Mouse (Mus musculus): ENCODE measurements around the gene Ddx6. TPM values are rescaled to one million over a fixed set of nuclear protein-coding genes. Genes with fewer than 3 reads are reported as not detected.

Gene Ddx6
- polyA plus RNA-seq, 1 experiment from 2014 or later, result 15.4 TPM

- no peak overlapping the region for H3K4me2 ChIP-seq (ENCODE audit: low read depth, low read length)
- no peak overlapping the region for H3K27ac ChIP-seq (replicated peaks; ENCODE audit: low read depth, low read length)
- H3K27me3 ChIP-seq (ENCODE audit: control insufficient read depth, insufficient read depth, low read length), result no peaks in the 10 kb centered on the region
- WGBS, result 88% methylated on average over 6 of the region's 6 CpGs
- H3K4me3 ChIP-seq (ENCODE audit: low read depth, low read length), result no peak overlapping the region
- ATAC-seq (replicated peaks; ENCODE audit: insufficient number of reproducible peaks, low FRiP score, low TSS enrichment, low read depth) (no peak), DNase-seq (ENCODE audit: low spot score) (no peak)
- no peaks in the 10 kb centered on the region for H3K36me3 ChIP-seq (replicated peaks; ENCODE audit: control insufficient read depth, insufficient read depth, low read depth, low read length)
- H3K9me3 ChIP-seq (replicated peaks; ENCODE audit: control insufficient read depth, low read length), result no peaks in the 10 kb centered on the region
- H3K4me1 ChIP-seq (ENCODE audit: control insufficient read depth, insufficient read depth, low read length), result no peaks in the 10 kb centered on the region
- H3K9ac ChIP-seq (replicated peaks; ENCODE audit: low read length), result no peak overlapping the region
Observed at GRCm38 (mm10) chr9:44663706-44664105, 59.0 kb downstream of the Ddx6 start.

- H3K4me3 ChIP-seq (ENCODE audit: low read depth, low read length), result no peak overlapping the region
- H3K27ac ChIP-seq (replicated peaks; ENCODE audit: low read depth, low read length), result no peak overlapping the region
- no peaks in the 10 kb centered on the region for H3K4me1 ChIP-seq (ENCODE audit: control insufficient read depth, insufficient read depth, low read length)
- WGBS, result 89% methylated on average over 5 of the region's 5 CpGs
- DNase-seq (ENCODE audit: low spot score) (no peak), ATAC-seq (replicated peaks; ENCODE audit: insufficient number of reproducible peaks, low FRiP score, low TSS enrichment, low read depth) (no peak)
- H3K4me2 ChIP-seq (ENCODE audit: low read depth, low read length), result no peak overlapping the region
- no peaks in the 10 kb centered on the region for H3K36me3 ChIP-seq (replicated peaks; ENCODE audit: control insufficient read depth, insufficient read depth, low read depth, low read length)
- H3K9me3 ChIP-seq (replicated peaks; ENCODE audit: control insufficient read depth, low read length), result no peaks in the 10 kb centered on the region
- H3K9ac ChIP-seq (replicated peaks; ENCODE audit: low read length), result no peak overlapping the region
- H3K27me3 ChIP-seq (ENCODE audit: control insufficient read depth, insufficient read depth, low read length), result no peaks in the 10 kb centered on the region
Observed at GRCm38 (mm10) chr9:44671416-44671815, 66.7 kb downstream of the Ddx6 start.

- Histone ChIP-seq H3K27me3 (ENCODE audit: control insufficient read depth, insufficient read depth, low read length) (no peaks in the 10 kb centered on the region), H3K36me3 (replicated peaks; ENCODE audit: control insufficient read depth, insufficient read depth, low read depth, low read length) (no peaks in the 10 kb centered on the region), H3K27ac (replicated peaks; ENCODE audit: low read depth, low read length) (no peak overlapping the region), H3K4me3 (ENCODE audit: low read depth, low read length) (no peak overlapping the region), H3K9me3 (replicated peaks; ENCODE audit: control insufficient read depth, low read length) (no peaks in the 10 kb centered on the region), H3K4me1 (ENCODE audit: control insufficient read depth, insufficient read depth, low read length) (no peaks in the 10 kb centered on the region), H3K9ac (replicated peaks; ENCODE audit: low read length) (no peak overlapping the region), H3K4me2 (ENCODE audit: low read depth, low read length) (no peak overlapping the region)
- DNase-seq (ENCODE audit: low spot score), result no peak
- WGBS, result 64% methylated on average over 2 of the region's 2 CpGs
- ATAC-seq (replicated peaks; ENCODE audit: insufficient number of reproducible peaks, low FRiP score, low TSS enrichment, low read depth), result no peak
Observed at GRCm38 (mm10) chr9:44672291-44672865, 67.7 kb downstream of the Ddx6 start.

GRCm38 (mm10) chr9:44673005-44673404 is 68.3 kb downstream of the Ddx6 start, which contains the start of gene Treh:
Gene Treh (plus strand): TSS chr9:44673233.
- no peaks in the 10 kb centered on the region for H3K9me3 ChIP-seq (replicated peaks; ENCODE audit: control insufficient read depth, low read length)
- ATAC-seq (replicated peaks; ENCODE audit: insufficient number of reproducible peaks, low FRiP score, low TSS enrichment, low read depth) (no peak), DNase-seq (ENCODE audit: low spot score) (no peak)
- H3K4me1 ChIP-seq (ENCODE audit: control insufficient read depth, insufficient read depth, low read length), result no peaks in the 10 kb centered on the region
- H3K36me3 ChIP-seq (replicated peaks; ENCODE audit: control insufficient read depth, insufficient read depth, low read depth, low read length), result no peaks in the 10 kb centered on the region
- H3K4me2 ChIP-seq (ENCODE audit: low read depth, low read length), result no peak within 1 kb of the TSS
- no peak within 1 kb of the TSS for H3K27ac ChIP-seq (replicated peaks; ENCODE audit: low read depth, low read length)
- H3K27me3 ChIP-seq (ENCODE audit: control insufficient read depth, insufficient read depth, low read length), result no peaks in the 10 kb centered on the region
- H3K4me3 ChIP-seq (ENCODE audit: low read depth, low read length), result no peak within 1 kb of the TSS
- WGBS, result 69% methylated on average over 3 of the region's 3 CpGs
- no peak within 1 kb of the TSS for H3K9ac ChIP-seq (replicated peaks; ENCODE audit: low read length)

GRCm38 (mm10) chr9:44678288-44678871 is 73.7 kb downstream of the Ddx6 start:
- no peak overlapping the region for H3K9ac ChIP-seq (replicated peaks; ENCODE audit: low read length)
- no peaks in the 10 kb centered on the region for H3K4me1 ChIP-seq (ENCODE audit: control insufficient read depth, insufficient read depth, low read length)
- no peak overlapping the region for H3K4me2 ChIP-seq (ENCODE audit: low read depth, low read length)
- H3K9me3 ChIP-seq (replicated peaks; ENCODE audit: control insufficient read depth, low read length), result no peaks in the 10 kb centered on the region
- no peak overlapping the region for H3K4me3 ChIP-seq (ENCODE audit: low read depth, low read length)
- DNase-seq (ENCODE audit: low spot score) (no peak), ATAC-seq (replicated peaks; ENCODE audit: insufficient number of reproducible peaks, low FRiP score, low TSS enrichment, low read depth) (no peak)
- H3K36me3 ChIP-seq (replicated peaks; ENCODE audit: control insufficient read depth, insufficient read depth, low read depth, low read length), result no peaks in the 10 kb centered on the region
- WGBS, result 85% methylated on average over 2 of the region's 2 CpGs
- H3K27me3 ChIP-seq (ENCODE audit: control insufficient read depth, insufficient read depth, low read length), result no peaks in the 10 kb centered on the region
- H3K27ac ChIP-seq (replicated peaks; ENCODE audit: low read depth, low read length), result no peak overlapping the region

- no peaks in the 10 kb centered on the region for H3K36me3 ChIP-seq (replicated peaks; ENCODE audit: control insufficient read depth, insufficient read depth, low read depth, low read length)
- no peaks in the 10 kb centered on the region for H3K27me3 ChIP-seq (ENCODE audit: control insufficient read depth, insufficient read depth, low read length)
- 68% methylated on average over 5 of the region's 5 CpGs for WGBS
- DNase-seq (ENCODE audit: low spot score), result no peak
- H3K4me1 ChIP-seq (ENCODE audit: control insufficient read depth, insufficient read depth, low read length), result no peaks in the 10 kb centered on the region
- H3K4me2 ChIP-seq (ENCODE audit: low read depth, low read length), result no peak overlapping the region
- no peak overlapping the region for H3K4me3 ChIP-seq (ENCODE audit: low read depth, low read length)
- no peak overlapping the region for H3K9ac ChIP-seq (replicated peaks; ENCODE audit: low read length)
- H3K27ac ChIP-seq (replicated peaks; ENCODE audit: low read depth, low read length), result no peak overlapping the region
- ATAC-seq (replicated peaks; ENCODE audit: insufficient number of reproducible peaks, low FRiP score, low TSS enrichment, low read depth), result no peak
- H3K9me3 ChIP-seq (replicated peaks; ENCODE audit: control insufficient read depth, low read length), result no peaks in the 10 kb centered on the region
Observed at GRCm38 (mm10) chr9:44679565-44679964, 74.9 kb downstream of the Ddx6 start.

- Histone ChIP-seq H3K9ac (replicated peaks; ENCODE audit: low read length) (no peak overlapping the region), H3K4me3 (ENCODE audit: low read depth, low read length) (no peak overlapping the region), H3K4me1 (ENCODE audit: control insufficient read depth, insufficient read depth, low read length) (no peaks in the 10 kb centered on the region), H3K36me3 (replicated peaks; ENCODE audit: control insufficient read depth, insufficient read depth, low read depth, low read length) (no peaks in the 10 kb centered on the region), H3K27me3 (ENCODE audit: control insufficient read depth, insufficient read depth, low read length) (no peaks in the 10 kb centered on the region), H3K27ac (replicated peaks; ENCODE audit: low read depth, low read length) (no peak overlapping the region), H3K9me3 (replicated peaks; ENCODE audit: control insufficient read depth, low read length) (no peaks in the 10 kb centered on the region), H3K4me2 (ENCODE audit: low read depth, low read length) (no peak overlapping the region)
- 86% methylated on average over 8 of the region's 8 CpGs for WGBS
- ATAC-seq (replicated peaks; ENCODE audit: insufficient number of reproducible peaks, low FRiP score, low TSS enrichment, low read depth) (no peak), DNase-seq (ENCODE audit: low spot score) (no peak)
Observed at GRCm38 (mm10) chr9:44683046-44683445, 78.4 kb downstream of the Ddx6 start.

- DNase-seq (ENCODE audit: low spot score) (peak; percentile 88), ATAC-seq (replicated peaks; ENCODE audit: insufficient number of reproducible peaks, low FRiP score, low TSS enrichment, low read depth) (peak; percentile 61; the same call in 1 of the 2 replicates)
- Histone ChIP-seq H3K9ac (replicated peaks; ENCODE audit: low read length) (no peak overlapping the region), H3K27me3 (ENCODE audit: control insufficient read depth, insufficient read depth, low read length) (no peaks in the 10 kb centered on the region), H3K4me3 (ENCODE audit: low read depth, low read length) (no peak overlapping the region), H3K36me3 (replicated peaks; ENCODE audit: control insufficient read depth, insufficient read depth, low read depth, low read length) (no peaks in the 10 kb centered on the region), H3K9me3 (replicated peaks; ENCODE audit: control insufficient read depth, low read length) (no peaks in the 10 kb centered on the region), H3K4me2 (ENCODE audit: low read depth, low read length) (no peak overlapping the region), H3K27ac (replicated peaks; ENCODE audit: low read depth, low read length) (no peak overlapping the region), H3K4me1 (ENCODE audit: control insufficient read depth, insufficient read depth, low read length) (no peaks in the 10 kb centered on the region)
- WGBS, result 30% methylated on average over 14 of the region's 14 CpGs
Observed at GRCm38 (mm10) chr9:44685346-44686330, 80.9 kb downstream of the Ddx6 start.
